Mouse (Mus musculus) left cerebral cortex, adult 11 months (tissue): Measurements from ENCODE around the gene Rhbdf2.
"Not testable (repeated sequence)": the region's sequence is repeated elsewhere in the genome, so short reads cannot be mapped to it uniquely, and the experiment has no call there.

ENCODE experiments used
- DNase-seq: peaks from one replicate; pipeline ENCODE4 v3.0.0; 2022; ENCODE audit warnings: low spot score

The Rhbdf2 gene

DNA sequence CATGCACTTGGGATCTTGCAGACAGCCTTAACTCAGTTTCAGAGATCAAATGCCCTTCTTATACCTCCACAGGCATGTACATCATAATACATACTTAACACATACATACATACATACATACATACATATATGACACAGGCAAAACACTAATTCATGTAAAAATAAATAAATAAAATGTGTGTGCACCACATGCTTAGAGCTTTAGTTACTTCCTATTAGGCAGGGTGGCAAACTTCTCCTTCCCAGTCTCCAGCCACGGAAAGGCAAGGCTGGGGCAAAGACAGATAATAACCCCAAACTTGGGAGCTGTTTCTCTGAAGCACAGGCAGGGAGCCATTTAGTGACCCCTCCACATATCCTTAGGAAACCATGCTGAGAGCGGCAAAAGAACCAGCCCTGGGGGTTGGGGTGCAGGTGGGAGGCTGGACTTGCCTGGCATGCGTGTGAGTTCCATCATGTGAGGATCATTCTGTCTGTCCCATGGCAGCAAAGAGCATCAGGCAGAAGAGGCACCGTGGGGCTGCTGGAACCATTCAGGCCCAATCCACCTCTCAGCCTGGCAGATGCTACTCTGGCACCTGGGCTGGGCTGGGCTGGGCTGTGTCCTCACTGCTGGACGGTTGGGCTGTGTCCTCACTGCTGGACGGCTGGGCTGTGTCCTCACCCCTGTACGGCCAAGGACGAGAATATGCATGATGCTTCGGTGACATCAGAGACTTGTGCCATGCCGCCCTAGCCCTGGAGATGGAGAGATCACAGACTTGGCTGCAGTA lies at the start of gene Rhbdf2:
Gene Rhbdf2 (minus strand): TSS at position 721 of the 773 bp plus-strand sequence.
- no peak for DNase-seq

DNA sequence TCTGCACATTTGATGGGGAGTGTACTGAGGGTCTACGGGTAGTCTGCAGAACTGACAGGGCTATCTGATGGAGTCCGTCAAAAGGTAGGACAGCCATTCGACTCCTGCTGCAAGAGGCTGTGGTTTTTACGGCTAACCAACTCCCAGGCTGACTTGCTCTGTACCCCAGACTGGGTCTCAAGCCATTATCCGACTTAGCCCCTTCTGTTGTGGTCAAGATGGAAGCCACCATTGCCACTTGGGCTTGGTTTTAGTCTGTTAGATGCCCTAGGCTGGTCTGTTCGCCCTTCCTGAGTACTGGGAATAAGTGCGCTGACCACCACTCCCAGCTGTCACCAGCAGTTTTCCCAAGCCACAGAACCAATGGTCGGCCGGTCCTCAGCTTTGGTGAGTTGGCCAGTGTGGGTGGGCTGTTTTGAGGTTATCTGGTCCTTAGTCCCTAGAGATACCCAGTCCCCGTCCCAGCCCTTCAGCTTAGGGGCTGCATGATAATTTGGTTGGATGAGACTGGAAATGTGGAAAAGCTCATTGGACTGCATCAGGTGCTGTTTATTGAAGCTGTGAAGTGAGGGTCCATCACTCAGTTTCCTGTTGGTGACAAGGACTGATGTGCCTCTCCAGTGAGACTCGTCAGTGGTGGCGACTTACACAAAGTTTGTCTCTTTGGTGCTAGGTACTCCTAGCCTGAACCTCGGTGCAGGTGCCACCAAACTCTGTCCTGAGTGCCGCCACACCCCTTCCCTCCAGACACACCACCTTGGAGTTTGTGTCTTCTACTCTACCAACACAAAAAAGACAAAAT lies 49.6 kb upstream of the Rhbdf2 start:
- DNase-seq, result no peak

DNA sequence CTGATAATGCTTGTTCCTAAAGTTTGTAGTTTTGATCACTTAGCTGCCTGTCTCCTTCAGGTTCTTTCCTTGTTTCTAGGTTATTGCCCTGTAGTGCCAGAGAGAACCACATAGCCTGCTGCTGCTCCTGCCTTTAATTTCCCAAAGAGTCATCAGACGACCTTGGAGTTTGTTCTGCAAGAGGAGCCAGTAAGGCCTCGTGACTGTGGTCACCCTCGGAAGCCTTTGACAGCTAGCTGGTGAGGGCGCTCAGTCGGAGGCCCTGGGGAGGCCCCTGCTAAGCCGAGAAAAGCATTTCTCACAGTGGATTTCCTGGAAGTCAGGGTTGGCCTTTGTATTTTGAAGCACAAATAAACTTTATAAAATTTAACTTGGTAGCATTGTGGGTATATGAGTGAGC lies 48.6 kb upstream of the Rhbdf2 start:
- DNase-seq, result not testable (repeated sequence)

DNA sequence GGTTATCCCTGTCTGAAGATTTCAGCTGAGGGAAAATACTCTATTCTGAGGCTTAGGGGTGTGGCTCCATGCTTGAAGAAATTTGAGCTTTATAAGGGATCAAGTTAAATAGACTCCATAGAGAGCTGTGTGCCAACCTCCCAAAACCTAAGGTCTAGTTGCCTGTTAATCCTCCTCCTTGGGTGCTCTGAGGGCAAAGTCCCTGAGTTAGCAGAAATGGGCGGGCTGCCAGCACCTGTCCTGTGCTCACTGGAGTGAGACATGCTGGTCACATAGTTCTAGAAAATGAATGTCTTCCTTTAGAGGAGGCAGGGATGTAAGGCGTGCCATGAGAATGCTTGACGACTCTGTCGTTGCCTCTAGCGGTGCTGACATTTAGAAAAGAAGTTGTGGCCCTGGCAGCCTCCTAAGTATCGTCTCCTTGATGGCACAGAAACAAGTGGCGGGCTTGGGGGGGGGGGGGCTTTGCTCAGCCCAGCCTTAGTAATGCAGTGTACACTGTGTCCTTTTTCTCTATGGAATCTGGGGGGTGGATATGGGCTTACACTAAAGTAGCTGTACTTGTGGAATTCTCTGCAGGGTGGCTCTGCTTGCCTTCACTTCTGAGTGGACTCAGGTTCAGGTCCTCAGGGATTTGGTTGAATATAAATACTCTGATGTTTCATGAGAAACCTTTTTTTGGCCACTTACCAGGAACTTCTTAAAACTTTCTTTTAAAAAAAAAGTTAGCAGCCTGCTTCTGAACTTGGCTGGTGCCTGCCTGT lies 48.0 kb upstream of the Rhbdf2 start:
- no peak for DNase-seq

DNA sequence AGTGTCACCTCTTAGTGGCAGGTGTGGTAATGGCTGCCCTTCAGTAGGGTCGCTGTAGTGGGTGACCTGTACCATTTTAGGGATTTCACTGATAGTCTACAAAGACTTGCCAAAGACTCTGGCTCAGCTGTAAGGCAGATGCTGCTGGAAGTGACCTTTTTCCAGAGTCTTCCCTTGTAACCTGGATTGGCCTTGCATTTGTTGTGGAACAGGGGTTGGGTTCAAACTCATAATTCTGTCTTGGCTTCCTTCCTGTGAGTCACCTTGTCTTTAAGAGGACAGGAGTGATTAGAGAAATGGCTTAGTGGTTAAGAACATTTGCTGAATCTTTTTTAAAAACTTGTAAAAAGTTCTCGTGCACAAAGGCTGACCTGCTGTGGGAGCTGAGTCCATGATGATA lies 46.6 kb upstream of the Rhbdf2 start:
- DNase-seq, result no peak

DNA sequence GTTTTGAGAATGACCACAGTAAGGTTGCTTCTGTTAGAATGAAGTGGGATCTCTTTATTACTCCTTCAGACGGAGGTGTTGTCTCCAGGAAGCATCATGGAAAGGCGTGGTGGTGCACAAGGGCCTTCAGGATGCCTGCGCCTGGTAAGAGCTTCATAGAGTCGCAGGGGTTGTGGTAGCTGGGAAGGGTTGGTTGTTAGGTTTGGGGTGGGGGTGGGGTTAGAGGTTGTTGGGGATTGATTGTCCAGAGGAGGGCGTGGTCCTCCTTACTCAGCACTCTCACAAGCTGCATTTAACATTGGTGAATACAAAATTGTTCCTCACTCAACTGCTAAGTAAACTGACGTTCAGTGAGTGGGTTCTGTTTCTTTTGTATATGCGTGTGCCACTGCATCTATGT lies 45.8 kb upstream of the Rhbdf2 start:
- DNase-seq, result no peak

DNA sequence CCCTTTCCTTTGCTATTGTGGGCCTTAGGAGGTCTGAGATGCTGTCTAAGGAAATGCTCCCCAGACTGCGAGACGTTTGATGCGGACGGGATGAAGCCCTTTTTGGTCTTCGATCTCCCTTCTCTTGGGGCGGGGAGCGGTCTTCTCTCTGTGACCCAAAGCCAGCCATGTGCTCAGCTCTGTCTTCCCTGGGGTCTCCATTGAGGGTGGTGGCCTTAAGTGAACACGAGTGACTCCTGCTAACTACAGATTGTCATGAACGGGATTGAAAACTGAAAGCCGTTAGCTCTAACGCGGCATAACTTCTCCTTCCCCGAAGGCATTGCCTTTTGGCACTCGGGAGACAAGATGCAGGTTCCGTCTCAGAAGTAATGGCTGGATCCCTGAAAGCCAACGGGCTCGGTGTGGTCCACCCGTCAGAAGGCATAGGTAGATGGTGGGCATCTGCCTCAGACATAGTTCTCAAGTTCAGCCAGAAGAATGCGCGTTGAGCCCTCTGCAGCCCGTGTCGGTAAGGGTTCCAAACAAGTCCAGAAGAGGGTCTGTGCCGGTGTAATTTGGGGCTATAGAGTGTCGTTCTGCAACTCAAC lies 45.1 kb upstream of the Rhbdf2 start:
- no peak for DNase-seq

DNA sequence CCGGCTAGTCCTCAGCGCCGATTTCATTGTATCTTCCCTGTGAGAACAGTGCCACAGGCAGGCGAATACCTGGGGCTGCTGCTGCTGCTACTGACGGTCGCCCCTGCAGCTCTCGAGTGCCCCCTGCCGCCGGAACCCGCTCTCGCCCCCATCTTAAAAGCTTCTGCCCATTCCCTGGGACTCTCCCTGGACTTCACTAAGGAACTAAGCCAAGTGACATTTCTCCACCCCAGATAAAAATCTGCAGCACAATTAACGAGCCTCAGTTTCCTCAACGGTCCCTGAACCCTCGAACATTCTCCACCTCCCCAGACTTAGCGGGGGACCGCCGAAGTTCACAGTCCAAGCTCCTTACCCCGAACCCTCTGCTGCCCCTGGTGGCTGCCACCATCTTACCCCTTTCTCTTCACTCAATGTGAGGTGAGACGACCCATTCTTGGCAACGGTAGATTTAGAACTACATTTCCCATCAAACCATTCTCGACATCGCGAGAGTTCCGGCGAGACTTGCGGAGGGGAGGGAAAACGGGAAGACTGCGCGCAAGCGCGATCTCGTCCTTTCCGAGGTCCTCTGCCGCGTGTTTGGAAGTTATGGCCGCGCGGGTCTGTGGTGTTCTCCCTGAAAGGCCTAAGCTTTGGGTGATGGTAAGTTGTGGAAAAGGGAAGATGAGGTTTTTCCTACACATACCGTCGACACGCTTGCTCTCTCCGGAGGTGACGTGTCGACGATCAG lies 44.5 kb upstream of the Rhbdf2 start:
- DNase-seq, result peak; percentile 93

DNA sequence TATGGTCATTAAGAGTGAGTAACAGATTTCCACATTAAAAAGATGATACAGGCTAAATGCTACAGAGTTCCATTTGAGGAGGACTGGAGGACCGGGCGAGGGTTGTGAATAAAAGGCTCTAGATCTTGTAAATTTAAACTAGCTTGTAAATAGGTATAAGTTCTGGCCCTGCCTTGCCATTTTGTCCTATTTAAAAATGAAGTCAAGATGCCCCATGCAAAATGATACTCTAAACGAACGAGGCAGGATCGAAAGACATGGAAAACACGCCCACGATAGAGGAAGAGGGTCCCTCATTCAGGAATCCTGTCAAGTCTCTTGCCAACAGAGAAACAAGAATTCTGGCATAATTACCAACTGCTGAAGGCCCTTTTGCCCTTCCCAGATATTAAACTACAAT lies 43.6 kb upstream of the Rhbdf2 start:
- no peak for DNase-seq

DNA sequence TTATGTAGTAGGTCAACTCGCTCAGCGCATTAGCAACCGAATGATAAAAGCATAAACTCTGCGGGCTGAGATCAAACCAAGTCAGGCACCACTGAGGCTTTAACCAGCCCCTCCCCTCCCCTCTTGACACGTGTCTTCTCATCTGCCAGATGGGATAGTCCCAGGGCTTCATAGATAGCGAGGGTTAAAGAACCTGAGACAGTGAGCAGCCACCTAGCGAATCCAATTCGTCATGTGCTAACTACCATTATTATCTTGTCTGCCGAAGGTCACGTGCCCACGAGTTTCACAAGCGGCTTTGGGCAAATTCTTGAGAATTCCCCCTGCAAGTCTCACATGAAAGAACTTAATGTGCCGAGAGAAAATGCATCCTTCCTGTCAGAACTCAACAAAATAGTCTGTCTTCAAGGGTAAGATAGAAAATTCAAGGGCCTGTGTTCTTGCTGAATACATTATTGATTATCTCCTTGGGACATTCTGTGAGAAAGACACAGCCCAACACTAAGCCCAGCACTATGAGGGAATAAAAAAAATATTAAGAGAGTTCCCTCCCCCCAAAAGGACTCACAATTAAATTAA lies 43.1 kb upstream of the Rhbdf2 start:
- DNase-seq, result no peak

DNA sequence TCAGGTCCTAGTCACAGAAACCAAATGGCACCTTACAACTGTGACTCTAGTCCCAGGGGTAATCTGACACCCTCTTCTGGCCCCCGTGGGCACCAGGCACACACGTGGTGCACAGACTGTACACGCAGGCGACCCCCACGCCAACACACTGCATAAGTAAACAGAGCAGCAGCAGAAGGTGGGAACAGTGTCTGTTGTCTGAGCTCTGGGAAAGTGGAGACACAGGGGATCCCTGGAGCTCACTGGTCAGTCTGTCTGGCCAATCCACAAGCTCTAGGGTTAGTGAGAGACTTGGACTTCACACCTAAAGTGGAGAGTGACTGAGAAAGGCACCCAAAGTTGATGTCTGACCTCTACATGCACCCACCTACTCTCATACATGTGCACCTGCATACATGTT lies 42.5 kb upstream of the Rhbdf2 start:
- no peak for DNase-seq

DNA sequence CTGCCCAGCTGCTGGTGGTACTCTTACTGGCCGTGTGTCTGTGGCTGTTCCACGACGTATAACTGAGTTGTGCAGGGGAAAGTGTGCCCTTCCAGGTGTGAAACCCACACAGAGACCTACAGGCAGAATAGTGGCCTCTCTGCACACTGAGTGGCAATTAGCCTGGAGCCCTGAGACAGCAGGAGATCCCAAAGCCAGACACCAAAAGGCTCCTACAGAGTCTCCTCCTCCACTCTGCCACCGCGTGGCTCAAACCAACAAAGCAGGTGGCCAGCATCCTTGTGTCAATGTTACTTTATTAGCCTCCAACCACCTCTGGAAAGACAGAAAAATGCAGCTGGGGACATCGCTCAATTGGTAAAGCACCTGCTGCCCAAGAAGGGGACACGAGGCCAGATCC lies 42.0 kb upstream of the Rhbdf2 start:
- DNase-seq, result no peak

DNA sequence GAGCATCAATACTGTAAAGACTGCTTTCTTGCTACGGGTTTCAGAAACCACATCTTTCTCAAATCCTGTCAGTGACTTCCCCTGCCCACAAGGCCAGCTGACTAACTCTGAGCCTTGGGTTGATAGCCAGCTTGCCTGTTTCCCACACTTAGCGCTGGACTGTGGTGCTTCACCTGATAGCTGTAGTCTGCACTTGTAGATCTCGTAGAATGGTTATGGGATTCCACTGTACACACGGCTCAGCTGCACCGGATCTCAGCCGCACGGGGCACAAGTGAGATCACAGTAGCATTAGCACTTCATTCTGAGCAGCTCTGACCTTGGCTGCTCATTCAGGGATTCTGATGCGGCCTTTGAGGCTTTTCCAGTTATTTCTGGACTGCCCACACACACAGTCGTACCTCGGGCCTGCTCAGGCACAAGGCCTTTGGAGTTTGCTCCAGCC lies 41.6 kb upstream of the Rhbdf2 start:
- DNase-seq, result no peak

DNA sequence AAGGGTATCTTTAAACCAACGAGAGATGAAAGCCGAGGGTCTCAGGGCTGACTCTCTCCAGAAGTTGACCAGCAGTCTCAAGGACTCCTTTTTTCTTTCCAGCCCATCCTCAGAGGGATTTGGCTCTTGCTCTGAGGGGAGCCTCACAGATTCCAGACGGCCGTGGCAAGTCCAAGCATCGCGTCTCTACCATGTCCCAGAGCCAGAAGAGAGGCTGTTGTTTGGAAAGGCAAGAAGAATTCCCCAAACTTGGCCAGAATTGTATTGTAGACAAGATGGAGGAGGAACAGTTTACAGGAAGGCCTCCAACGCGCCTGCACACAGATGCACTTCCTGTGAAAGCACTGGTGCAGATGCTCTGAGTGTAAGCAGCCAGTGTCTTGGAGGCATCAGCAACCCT lies 41.1 kb upstream of the Rhbdf2 start:
- DNase-seq, result no peak

DNA sequence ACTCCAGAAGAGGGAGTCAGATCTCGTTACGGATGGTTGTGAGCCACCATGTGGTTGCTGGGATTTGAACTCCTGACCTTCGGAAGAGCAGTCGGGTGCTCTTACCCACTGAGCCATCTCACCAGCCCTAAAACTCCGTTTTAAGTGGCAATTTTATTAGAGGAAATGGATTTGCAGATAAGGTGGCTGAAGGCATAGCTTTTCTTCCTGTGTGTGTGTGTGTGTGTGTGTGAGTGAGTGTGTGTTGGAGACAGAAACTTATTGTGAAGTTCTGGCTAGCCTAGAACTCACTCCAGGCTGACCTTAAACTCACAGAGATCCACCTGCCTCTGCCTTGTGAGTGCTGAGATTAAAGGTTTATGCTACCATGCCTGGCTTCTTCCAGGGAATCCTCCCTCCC lies 40.2 kb upstream of the Rhbdf2 start:
- DNase-seq, result not testable (repeated sequence)

DNA sequence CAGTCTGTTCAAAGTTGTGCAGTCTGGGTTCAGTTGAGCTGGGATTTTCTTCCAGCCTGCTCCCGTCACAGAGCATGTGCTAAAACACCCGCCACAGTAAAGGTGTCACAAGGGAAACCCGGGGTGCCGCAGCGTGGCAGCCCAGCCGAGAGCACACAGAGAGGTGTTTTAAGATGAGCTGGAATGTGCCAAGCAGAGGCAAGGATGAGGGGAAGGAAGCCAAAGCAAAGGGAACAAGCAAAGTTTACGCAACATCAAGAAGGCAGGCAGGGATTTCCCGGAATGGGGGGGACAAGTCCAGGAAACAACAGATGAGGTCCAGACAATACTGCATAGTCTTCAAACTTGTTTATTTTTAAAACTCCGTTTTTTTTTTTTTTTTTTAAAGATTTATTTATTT lies 39.7 kb upstream of the Rhbdf2 start:
- no peak for DNase-seq

DNA sequence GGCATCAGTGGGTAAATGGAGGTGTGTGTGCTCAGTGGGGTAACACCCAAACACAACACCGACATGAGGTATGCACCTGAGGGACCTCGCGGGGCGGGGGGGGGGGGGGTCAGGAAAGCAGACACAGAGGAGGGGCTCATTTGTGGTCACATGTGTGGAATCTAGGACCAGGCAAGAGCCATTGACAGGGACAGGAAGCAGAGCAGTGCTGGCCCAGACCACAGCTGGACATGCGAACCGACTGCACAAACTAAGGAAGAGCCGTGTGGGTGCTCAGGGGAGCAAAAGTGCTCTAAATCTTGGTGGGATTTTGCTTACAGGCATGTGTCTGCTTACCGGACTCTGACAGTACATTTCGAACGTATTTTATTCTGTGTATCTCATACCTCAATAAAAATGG lies 38.5 kb upstream of the Rhbdf2 start:
- no peak for DNase-seq

DNA sequence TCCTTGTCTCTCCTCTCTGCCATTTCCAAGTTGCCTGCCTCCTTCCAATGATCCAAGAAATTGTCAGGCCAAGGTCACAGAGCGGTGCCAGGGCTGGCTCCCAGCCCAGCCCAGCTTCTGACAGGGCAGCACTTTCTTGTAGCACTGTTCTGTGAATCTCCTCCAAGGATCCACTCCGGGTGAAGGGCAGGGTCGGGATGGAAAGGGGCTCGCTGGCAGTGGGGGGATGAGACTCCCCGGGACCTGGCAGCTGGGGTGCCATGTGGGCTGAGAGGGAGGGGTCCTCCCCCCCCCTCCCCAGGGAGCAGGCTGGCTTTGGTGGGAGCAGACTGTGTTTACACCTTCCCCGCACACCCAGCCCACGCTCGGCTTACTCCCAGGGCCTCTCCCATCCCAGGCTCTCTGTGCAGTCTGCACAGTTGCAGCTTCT lies 35.1 kb upstream of the Rhbdf2 start:
- no peak for DNase-seq

DNA sequence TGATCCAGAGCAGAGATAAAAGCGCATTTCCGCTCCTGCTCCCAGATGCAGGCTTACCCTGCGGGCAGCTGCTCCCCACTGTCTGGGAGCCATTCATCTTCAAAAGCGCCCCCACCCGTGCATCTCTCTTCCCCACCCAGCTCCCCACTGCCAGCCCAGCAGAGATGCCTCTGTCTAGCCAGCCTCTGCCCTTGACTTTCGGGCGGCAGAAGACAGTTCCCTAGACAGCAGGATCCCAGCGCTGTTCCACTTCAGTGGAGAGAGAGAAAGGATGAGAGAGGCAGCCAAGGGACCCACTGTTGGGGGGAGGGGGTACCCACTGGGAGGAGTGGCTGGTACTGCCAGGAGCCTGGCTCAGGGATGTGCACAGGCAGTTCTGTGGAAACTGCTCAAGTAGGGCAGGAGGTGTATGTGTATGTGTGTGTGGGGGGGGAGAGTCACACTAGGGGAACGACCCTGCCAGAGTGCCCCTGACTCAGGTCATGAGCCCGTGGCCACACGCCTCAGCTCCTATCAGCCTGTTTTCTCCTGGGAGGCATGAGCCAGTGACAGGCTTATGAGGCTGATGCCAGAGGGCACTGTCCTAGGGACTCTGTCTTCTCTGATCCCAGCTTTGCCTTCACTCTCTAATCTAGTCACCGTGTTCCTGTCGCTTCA lies 34.6 kb upstream of the Rhbdf2 start:
- no peak for DNase-seq

DNA sequence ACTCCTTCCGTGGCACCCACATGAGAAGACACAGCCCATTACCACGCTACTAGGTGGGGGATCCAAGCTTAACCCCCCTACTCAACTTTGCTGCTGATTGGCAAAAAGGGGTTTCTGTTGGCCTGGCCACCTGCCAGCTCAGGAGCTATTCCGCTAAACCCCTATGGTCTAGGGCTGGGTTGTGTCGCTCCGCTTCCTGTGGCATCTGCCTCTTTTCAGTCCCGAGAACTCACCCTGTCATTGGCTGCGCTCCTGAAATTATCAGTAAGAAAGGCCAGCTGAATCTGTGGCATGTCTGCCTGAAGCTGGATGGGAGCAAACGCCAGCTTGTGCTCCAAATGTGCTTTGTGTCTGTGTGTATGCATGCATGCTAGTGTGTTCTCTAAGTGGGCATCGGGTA lies 33.4 kb upstream of the Rhbdf2 start:
- DNase-seq, result no peak
